19 mouse cellular contexts compared by ENCODE assay signal in genomic region chr3:123149380-123150162, GRCm38 (mm10).
DNase-seq lines count a peak whose midpoint lies in the region; ATAC-seq and TF ChIP-seq lines count a peak whose summit lies in the region.
"Had no signal": no experiment of that assay in that cellular context is flagged by ENCODE, and none has a peak within 500 bp of the region (broad histone marks: within the 10 kb centered on the region; RNA-seq: fewer than 3 reads in every experiment).

No protein-coding gene starts in this region.

- no peaks in the 10 kb centered on the region for H3K27me3 ChIP-seq in heart, embryonic 13.5 days (replicated peaks)
- no peaks in the 10 kb centered on the region for H3K27me3 ChIP-seq in lung, embryonic 14.5 days (ENCODE audit: insufficient read depth, low read length)
- no peaks in the 10 kb centered on the region for H3K27me3 ChIP-seq in stomach, embryonic 16.5 days (ENCODE audit: control insufficient read depth, insufficient read depth, low read length)
- H3K27me3 ChIP-seq: embryonic facial prominence, embryonic 12.5 days; midbrain, embryonic 13.5 days; neural tube, embryonic 13.5 days had no signal

- 32% methylated on average over 10 of the region's 10 CpGs for WGBS in heart, embryonic 13.5 days
- WGBS in lung, embryonic 14.5 days, result 51% methylated on average over 10 of the region's 10 CpGs
- 57% methylated on average over 10 of the region's 10 CpGs for WGBS in stomach, embryonic 16.5 days

- no peak for DNase-seq in heart, adult 9 months (ENCODE audit: low spot score in 2 of 2)
- DNase-seq in lung, embryonic 14.5 days, result peak; percentile 47
- DNase-seq in lung, postnatal 36 days, result no peak
- DNase-seq in thymus, postnatal 14 days, result no peak
- no peak for DNase-seq in thymus, postnatal 4 days
- DNase-seq: adrenal gland, adult 2 months; cerebellum, adult 9-11 months; kidney, adult 11 months; kidney, postnatal 10 days; right cerebral cortex, postnatal 25 days had no signal

- TF ChIP-seq CTCF in lung, embryonic 14.5 days (IDR thresholded peaks at IDR 0.05; ENCODE audit: low read depth), result no peak

- peak overlapping the region; percentile 40 for H3K4me2 ChIP-seq in heart, embryonic 13.5 days
- H3K4me2 ChIP-seq in lung, embryonic 14.5 days, result no peak overlapping the region
- H3K4me2 ChIP-seq in stomach, embryonic 16.5 days (ENCODE audit: low read depth, low read length), result no peak overlapping the region
- H3K4me2 ChIP-seq: embryonic facial prominence, embryonic 12.5 days; hindbrain, embryonic 14.5 days; midbrain, embryonic 13.5 days; neural tube, embryonic 13.5 days had no signal

- peaks cover 62% of the 10 kb centered on the region for H3K4me1 ChIP-seq in heart, embryonic 13.5 days
- 0 out of 2 replicates have a peak, but pooled peaks cover 4% of the 10 kb centered on the region for H3K4me1 ChIP-seq in lung, embryonic 14.5 days (ENCODE audit: insufficient read depth)
- peaks cover 4% of the 10 kb centered on the region; the same call in 1 of the 2 replicates for H3K4me1 ChIP-seq in stomach, embryonic 16.5 days (ENCODE audit: control insufficient read depth, insufficient read depth, low read length)
- H3K4me1 ChIP-seq: embryonic facial prominence, embryonic 12.5 days; midbrain, embryonic 13.5 days; neural tube, embryonic 13.5 days had no signal

- H3K27ac ChIP-seq in heart, embryonic 13.5 days (replicated peaks), result peak overlapping the region; percentile 87
- peak overlapping the region; percentile 58; the same call in 1 of the 2 replicates for H3K27ac ChIP-seq in lung, embryonic 14.5 days (ENCODE audit: low read depth)
- H3K27ac ChIP-seq in stomach, embryonic 16.5 days (ENCODE audit: low read length), result peak overlapping the region; percentile 38
- H3K27ac ChIP-seq: embryonic facial prominence, embryonic 12.5 days; hindbrain, embryonic 14.5 days; liver, embryonic 14.5 days; midbrain, embryonic 13.5 days; neural tube, embryonic 13.5 days had no signal

- no peak overlapping the region for H3K4me3 ChIP-seq in heart, embryonic 13.5 days
- H3K4me3 ChIP-seq in lung, embryonic 14.5 days (ENCODE audit: low read depth, low read length), result no peak overlapping the region
- no peak overlapping the region for H3K4me3 ChIP-seq in stomach, embryonic 16.5 days (replicated peaks; ENCODE audit: low read length)
- H3K4me3 ChIP-seq: embryonic facial prominence, embryonic 12.5 days; midbrain, embryonic 13.5 days; neural tube, embryonic 13.5 days had no signal

- H3K9me3 ChIP-seq in heart, embryonic 13.5 days, result no peaks in the 10 kb centered on the region
- H3K9me3 ChIP-seq in lung, embryonic 14.5 days (ENCODE audit: low read depth, low read length), result no peaks in the 10 kb centered on the region
- no peaks in the 10 kb centered on the region for H3K9me3 ChIP-seq in stomach, embryonic 16.5 days (replicated peaks; ENCODE audit: control insufficient read depth, low read length)
- H3K9me3 ChIP-seq: embryonic facial prominence, embryonic 12.5 days; midbrain, embryonic 13.5 days; neural tube, embryonic 13.5 days had no signal

- no peak; the same call in 1 of the 2 replicates for ATAC-seq in heart, embryonic 13.5 days (ENCODE audit: extremely low read depth, insufficient number of reproducible peaks, low FRiP score, low TSS enrichment)
- ATAC-seq in lung, embryonic 14.5 days (ENCODE audit: insufficient read depth), result no peak
- ATAC-seq in hematopoietic stem cell, adult 5-6 weeks (replicated peaks in 1 of 2; ENCODE audit: insufficient read depth in 1 of 2, low FRiP score in 2 of 2, low TSS enrichment in 1 of 2, low read depth in 1 of 2, poor library complexity in 2 of 2, severe bottlenecking in 2 of 2), result peak; percentile 62 to 70
- ATAC-seq in stomach, embryonic 16.5 days (ENCODE audit: insufficient read depth, low FRiP score), result no peak; the same call in 1 of the 2 replicates
- ATAC-seq: forebrain, embryonic 14.5 days; midbrain, embryonic 13.5 days had no signal

- 0 out of 2 replicates have a peak overlapping the region, but pooled peaks have one; percentile 28 for H3K9ac ChIP-seq in heart, embryonic 13.5 days
- H3K9ac ChIP-seq in lung, embryonic 14.5 days, result no peak overlapping the region
- H3K9ac ChIP-seq in stomach, embryonic 16.5 days (ENCODE audit: low read length), result no peak overlapping the region
- H3K9ac ChIP-seq: embryonic facial prominence, embryonic 12.5 days; hindbrain, embryonic 14.5 days; liver, embryonic 14.5 days; midbrain, embryonic 13.5 days; neural tube, embryonic 13.5 days had no signal

- H3K36me3 ChIP-seq in heart, embryonic 13.5 days, result no peaks in the 10 kb centered on the region
- no peaks in the 10 kb centered on the region for H3K36me3 ChIP-seq in lung, embryonic 14.5 days (ENCODE audit: insufficient read depth)
- no peaks in the 10 kb centered on the region for H3K36me3 ChIP-seq in stomach, embryonic 16.5 days (ENCODE audit: control insufficient read depth, insufficient read depth, low read length)
- H3K36me3 ChIP-seq: embryonic facial prominence, embryonic 12.5 days; midbrain, embryonic 13.5 days; neural tube, embryonic 13.5 days had no signal

Comparison
In these comparisons a context has a peak if more than half of its experiments do, and no peak if none do; other contexts are left out.
1. ATAC-seq: peak in hematopoietic stem cell, adult 5-6 weeks (2 of 2); none in heart, embryonic 13.5 days (single experiment), lung, embryonic 14.5 days (single experiment) and stomach, embryonic 16.5 days (single experiment).
2. Peak in every context shown above with its lines, with median percentiles within 50 percentile points of each other: H3K27ac ChIP-seq.